Mouse (Mus musculus): ENCODE results near the gene Mest. TPM values are rescaled to one million over a fixed set of nuclear protein-coding genes. Genes with fewer than 3 reads are reported as not detected.

The Mest gene
- 10 to 100 TPM; 44.9 to 49.3 TPM for total RNA-seq (2021)
- long read RNA-seq, transcript Mest-211 (12 exons, 2,561 nt): major isoform, 26 of 34 reads
- long read RNA-seq, partial matches to known transcripts: 2 of 34 reads
- long read RNA-seq, other reads (novel, unspliced or antisense): 6 of 34 reads

- DNase-seq (ENCODE audit: low spot score in 2 of 2): no peak
These were observed at the start of gene Mest for GRCm38 (mm10) chr6:30723331-30723730. TSS of gene Mest (plus strand) at chr6:30723547.

- no peak for DNase-seq (ENCODE audit: low spot score in 2 of 2)
These were observed 49.4 kb upstream of the Mest start for GRCm38 (mm10) chr6:30673764-30674561.

DNA sequence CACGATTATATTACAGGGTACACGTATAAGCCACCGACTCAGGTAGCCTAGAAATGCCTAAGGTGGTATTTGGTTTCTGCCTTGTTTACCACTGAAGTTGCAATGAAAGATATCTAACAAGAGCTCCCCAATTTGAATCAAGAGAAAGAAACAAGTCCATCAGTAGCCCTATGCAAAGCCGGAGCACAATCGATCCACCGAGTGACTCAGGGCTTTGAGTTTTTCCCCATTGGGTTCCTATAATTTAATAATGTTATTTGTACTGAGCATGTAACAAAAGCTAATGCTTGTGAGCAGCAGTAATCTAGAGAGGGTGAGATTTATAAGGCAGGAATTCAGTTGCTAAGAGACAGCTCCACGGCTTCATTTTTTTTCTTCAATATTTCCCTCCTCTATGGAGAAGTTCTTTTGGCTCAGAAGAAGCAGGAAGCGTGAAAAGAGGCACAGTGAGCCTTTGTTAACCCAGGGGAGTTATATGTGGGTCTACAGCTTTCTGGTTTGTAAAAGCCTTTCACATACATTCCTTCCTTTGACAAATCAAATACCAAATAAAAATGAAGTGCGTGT lies 48.5 kb upstream of the Mest start:
- DNase-seq (ENCODE audit: low spot score in 2 of 2): peak in 1 of 2 experiments; percentile 30

DNA sequence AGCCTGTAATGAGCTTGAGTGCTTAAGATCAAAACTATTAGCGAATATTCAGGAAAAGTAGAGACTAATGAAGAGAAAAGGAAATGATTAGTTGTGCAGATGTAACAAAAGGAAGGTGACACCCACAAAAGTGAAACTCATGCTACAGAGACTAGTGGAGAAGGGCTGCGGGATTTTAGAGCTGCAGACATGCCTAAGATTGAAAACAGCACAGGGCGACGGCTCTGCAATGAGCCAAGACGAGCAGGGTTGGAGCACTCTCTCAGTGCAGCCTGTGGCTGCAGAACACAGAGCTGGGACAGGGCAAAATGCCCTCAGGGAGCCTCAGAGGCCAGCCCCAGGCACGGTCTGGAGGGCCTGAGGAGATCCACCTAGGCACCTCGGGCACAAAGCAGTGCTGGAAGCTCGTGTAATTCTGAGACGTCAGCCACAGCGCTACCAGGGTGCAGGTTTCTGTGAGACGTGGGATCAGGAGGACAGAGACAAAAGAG lies 48.0 kb upstream of the Mest start:
- peak; percentile 24 to 41 for DNase-seq (ENCODE audit: low spot score in 2 of 2)

- no peak for DNase-seq (ENCODE audit: low spot score in 2 of 2)
These were observed 46.8 kb upstream of the Mest start for GRCm38 (mm10) chr6:30676506-30676905.

- DNase-seq (ENCODE audit: low spot score in 2 of 2): no peak
These were observed 45.8 kb upstream of the Mest start for GRCm38 (mm10) chr6:30677591-30677990.

DNA sequence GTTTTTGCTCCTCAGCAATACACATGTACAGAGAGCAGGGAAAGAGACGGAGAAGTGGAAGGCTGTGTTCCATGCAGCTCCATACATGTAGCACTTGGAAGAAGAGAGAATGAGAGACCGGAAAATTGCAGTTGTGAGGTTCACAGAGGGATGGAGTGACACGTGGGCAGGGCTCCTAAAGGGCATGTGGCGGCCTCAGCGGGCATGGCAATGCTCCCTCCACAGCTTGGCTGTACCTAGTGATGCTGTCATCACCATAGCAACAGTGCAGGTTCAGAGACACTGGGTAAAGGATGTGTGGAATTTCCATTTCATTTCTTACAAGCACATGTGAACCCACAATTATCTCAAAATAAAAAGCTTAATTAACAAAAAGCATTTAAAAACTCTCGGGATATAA lies 44.9 kb upstream of the Mest start:
- no peak for DNase-seq (ENCODE audit: low spot score in 2 of 2)

- no peak for DNase-seq (ENCODE audit: low spot score in 2 of 2)
These were observed 43.8 kb upstream of the Mest start for GRCm38 (mm10) chr6:30679567-30679966.

- no peak for DNase-seq (ENCODE audit: low spot score in 2 of 2)
These were observed 42.9 kb upstream of the Mest start for GRCm38 (mm10) chr6:30680442-30680841.

- no peak for DNase-seq (ENCODE audit: low spot score in 2 of 2)
These were observed 41.1 kb upstream of the Mest start for GRCm38 (mm10) chr6:30681935-30682900.

- no peak for DNase-seq (ENCODE audit: low spot score in 2 of 2)
These were observed 38.8 kb upstream of the Mest start for GRCm38 (mm10) chr6:30684570-30684969.

GRCm38 (mm10) chr6:30687198-30687597 lies 36.1 kb upstream of the Mest start:
- DNase-seq (ENCODE audit: low spot score in 2 of 2): no peak

DNA sequence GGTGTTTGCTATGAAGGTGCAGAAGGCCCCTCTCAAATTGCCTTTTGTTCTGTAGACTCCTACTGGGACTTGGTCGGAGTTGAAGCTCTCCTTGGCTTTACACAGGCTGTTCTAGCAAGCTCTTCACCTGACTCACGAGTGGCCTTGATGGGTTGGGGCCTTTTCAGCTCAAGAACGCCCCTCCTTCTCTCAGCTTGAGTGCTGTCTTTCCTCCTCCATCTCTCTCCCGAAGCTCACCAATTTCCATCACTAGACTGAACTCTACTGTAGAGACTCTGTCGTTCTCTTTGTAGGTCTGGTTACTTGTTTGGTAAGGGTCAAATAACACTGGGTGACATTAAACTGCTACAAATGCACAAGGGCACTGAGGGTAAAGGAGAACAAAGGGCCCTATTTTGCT lies 30.5 kb upstream of the Mest start:
- no peak for DNase-seq (ENCODE audit: low spot score in 2 of 2)

DNA sequence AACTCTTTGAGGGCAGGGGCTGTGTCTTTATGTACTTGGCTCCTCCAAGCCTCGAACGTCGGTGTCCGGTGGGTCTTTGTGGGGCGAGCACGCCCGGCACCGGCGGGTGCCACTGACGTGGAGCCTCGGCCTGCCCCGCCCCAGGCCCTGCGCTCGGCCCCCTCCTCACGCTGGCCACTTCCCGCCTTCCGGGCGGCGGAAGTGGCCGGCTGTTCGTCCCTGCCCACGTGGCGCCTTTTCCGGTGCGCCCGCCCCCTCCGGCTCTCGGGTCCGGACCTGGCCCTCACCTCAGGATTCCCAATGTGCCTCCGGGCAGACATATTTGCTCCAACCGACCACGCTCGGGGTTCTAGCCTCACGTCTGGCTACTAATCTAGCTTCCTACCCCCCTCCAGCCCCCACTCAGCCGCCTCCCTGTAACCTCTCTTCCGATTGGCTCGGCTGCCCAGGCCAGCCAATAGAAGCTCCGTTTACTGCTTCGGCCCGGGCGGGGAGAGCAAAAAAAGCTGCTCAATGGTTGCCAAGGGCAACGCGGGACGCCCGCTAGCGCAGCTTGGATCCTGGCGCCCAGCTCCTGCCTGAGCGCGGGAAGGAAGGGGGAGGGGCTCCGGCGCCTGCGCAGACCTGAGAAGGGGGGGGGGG lies 29.9 kb upstream of the Mest start, which contains the start of gene Cep41:
Gene Cep41 (minus strand): TSS at position 400 of the 642 bp plus-strand sequence.
- peak; percentile 96 to 98 for DNase-seq (ENCODE audit: low spot score in 2 of 2)

DNA sequence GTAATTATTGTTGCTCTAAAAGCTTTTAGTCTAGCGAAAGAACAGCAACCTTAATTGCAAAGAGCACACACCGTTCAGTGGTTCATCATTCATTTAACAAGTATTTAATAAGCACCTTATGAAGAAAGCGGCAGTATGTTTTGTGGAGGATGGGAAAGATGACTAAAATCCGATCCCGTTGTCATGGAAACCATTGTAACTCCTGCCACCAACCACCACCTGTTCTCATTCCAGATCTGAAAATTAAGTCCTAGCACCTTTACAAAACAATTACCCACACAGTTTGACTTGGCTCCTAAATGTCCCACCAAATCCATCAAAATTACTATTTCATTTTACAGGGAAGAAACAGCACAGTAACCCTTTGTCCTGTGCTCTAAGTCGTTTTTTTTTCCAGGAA lies 29.1 kb upstream of the Mest start:
- peak; percentile 53 to 79 for DNase-seq (ENCODE audit: low spot score in 2 of 2)

GRCm38 (mm10) chr6:30695124-30695523 lies 28.2 kb upstream of the Mest start:
- DNase-seq (ENCODE audit: low spot score in 2 of 2): no peak

- no peak for DNase-seq (ENCODE audit: low spot score in 2 of 2)
These were observed 25.9 kb upstream of the Mest start for GRCm38 (mm10) chr6:30697464-30697863.

DNA sequence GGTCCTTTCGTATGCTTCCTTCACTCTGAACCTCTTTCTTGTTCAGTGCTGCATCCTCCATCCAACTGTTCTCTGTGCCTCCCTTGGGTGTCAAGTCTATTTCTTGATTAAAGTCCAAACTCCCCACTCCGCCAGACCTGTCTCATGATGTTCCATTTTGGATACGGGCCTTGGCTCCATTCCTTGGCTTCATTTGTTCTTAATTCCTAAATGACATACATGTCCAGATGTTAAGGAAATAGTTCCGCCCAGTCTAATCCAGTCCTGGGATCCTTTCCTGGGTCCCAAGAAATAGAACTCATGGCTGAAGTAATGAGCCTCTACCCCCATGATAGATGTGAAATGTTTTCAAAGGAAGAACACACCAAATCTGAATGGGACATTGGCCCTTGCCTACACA lies 25.3 kb upstream of the Mest start:
- DNase-seq (ENCODE audit: low spot score in 2 of 2): no peak

GRCm38 (mm10) chr6:30700182-30700581 lies 23.2 kb upstream of the Mest start:
- DNase-seq (ENCODE audit: low spot score in 2 of 2): no peak

- no peak for DNase-seq (ENCODE audit: low spot score in 2 of 2)
These were observed 20.5 kb upstream of the Mest start for GRCm38 (mm10) chr6:30702881-30703280.

DNA sequence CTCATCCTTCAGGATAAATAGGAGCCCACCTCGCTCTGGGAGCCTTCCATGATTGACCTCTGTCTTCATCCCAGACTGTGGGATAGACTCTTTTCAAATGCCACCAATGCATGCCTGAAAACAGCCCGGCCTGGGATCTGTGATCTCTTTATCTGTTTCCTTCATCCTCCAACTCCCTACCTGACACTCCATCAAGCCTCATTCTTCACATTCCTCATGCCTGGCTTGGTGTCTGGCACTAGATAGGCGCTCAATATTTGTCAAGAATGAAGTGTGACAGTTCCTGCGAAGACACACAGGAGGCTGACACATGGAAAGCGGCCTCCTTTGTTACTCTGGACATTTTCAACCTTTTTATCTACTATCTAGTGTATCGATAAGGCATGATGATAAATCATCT lies 19.9 kb upstream of the Mest start:
- no peak for DNase-seq (ENCODE audit: low spot score in 2 of 2)
